27 mouse cellular contexts compared by ENCODE assay signal in genomic region chr3:156406136-156406535, GRCm38 (mm10).
"Had no signal": no experiment of that assay in that cellular context is flagged by ENCODE, and none has a peak within 500 bp of the region (broad histone marks: within the 10 kb centered on the region; RNA-seq: fewer than 3 reads in every experiment).

No protein-coding gene starts in this region.

- H3K27ac ChIP-seq: embryonic facial prominence, embryonic 10.5 days; embryonic facial prominence, embryonic 12.5 days; embryonic facial prominence, embryonic 13.5 days; embryonic facial prominence, embryonic 15.5 days; forebrain, embryonic 12.5 days; forebrain, embryonic 13.5 days; forebrain, embryonic 15.5 days; gastrocnemius, adult 2 months; heart, adult 2 months had no signal

- DNase-seq: cerebellum, adult 8-10 months; cerebellum, adult 9-10 months; cerebellum, adult 9-11 months; cerebellum, postnatal 10 days; cerebellum, postnatal 14 days; cerebellum, postnatal 25 days; cerebellum, postnatal 36 days; embryo, embryonic 11 days; forebrain, postnatal 0 days; gastrocnemius, adult 2 months; gastrocnemius, postnatal 10 days; gastrocnemius, postnatal 14 days; gastrocnemius, postnatal 25 days; gastrocnemius, postnatal 36 days; heart, adult 11 months; heart, adult 18-20 months; heart, adult 2 months had no signal

- ATAC-seq: forebrain, embryonic 13.5 days; forebrain, embryonic 14.5 days; forebrain, embryonic 15.5 days; forebrain, embryonic 16.5 days; forebrain, postnatal 0 days had no signal

- H3K36me3 ChIP-seq: embryonic facial prominence, embryonic 10.5 days; embryonic facial prominence, embryonic 12.5 days; embryonic facial prominence, embryonic 13.5 days; embryonic facial prominence, embryonic 15.5 days; forebrain, embryonic 12.5 days; forebrain, embryonic 15.5 days had no signal

- H3K27me3 ChIP-seq: embryonic facial prominence, embryonic 12.5 days; embryonic facial prominence, embryonic 13.5 days; embryonic facial prominence, embryonic 15.5 days; forebrain, embryonic 12.5 days; forebrain, embryonic 13.5 days; forebrain, embryonic 15.5 days had no signal

- H3K4me3 ChIP-seq: embryonic facial prominence, embryonic 10.5 days; embryonic facial prominence, embryonic 12.5 days; embryonic facial prominence, embryonic 13.5 days; embryonic facial prominence, embryonic 15.5 days; erythroblast, embryonic 14.5 days; forebrain, embryonic 12.5 days; forebrain, embryonic 13.5 days; forebrain, embryonic 15.5 days; gastrocnemius, adult 2 months; heart, adult 2 months had no signal

- H3K4me2 ChIP-seq: embryonic facial prominence, embryonic 12.5 days; embryonic facial prominence, embryonic 13.5 days; embryonic facial prominence, embryonic 15.5 days; forebrain, embryonic 12.5 days; forebrain, embryonic 13.5 days; forebrain, embryonic 15.5 days had no signal

- H3K4me1 ChIP-seq: embryonic facial prominence, embryonic 10.5 days; embryonic facial prominence, embryonic 12.5 days; embryonic facial prominence, embryonic 13.5 days; embryonic facial prominence, embryonic 15.5 days; forebrain, embryonic 12.5 days; forebrain, embryonic 13.5 days; forebrain, embryonic 15.5 days had no signal

- H3K9me3 ChIP-seq: embryonic facial prominence, embryonic 10.5 days; embryonic facial prominence, embryonic 12.5 days; embryonic facial prominence, embryonic 13.5 days; embryonic facial prominence, embryonic 15.5 days; forebrain, embryonic 12.5 days; forebrain, embryonic 13.5 days; forebrain, embryonic 15.5 days had no signal
